Mouse (Mus musculus): ENCODE measurements around the gene Spdef. TPM values are rescaled to one million over a fixed set of nuclear protein-coding genes. Genes with fewer than 3 reads are reported as not detected.

Gene Spdef
- total RNA-seq, 1 experiment: not detected

DNA sequence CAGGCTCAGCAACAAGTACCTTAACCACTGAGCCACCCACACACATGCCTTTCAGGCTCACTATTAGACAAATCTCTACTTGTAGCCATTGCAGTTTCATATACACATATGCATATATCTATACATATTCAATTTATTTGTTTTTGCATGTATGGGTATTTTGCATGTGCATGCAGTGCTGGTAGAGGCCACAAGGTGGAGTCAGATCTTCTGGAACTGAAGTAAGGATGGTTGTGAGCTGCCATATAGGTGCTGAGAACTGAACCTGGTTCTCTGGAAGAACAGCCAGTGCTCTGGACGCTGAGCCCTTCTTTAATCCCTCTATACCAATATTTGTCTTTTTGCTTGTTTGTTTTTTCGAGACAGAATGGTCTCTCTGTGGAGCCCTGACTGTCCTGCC is 35.7 kb upstream of the Spdef start:
- Histone ChIP-seq H3K9me3 (ENCODE audit: control insufficient read depth, insufficient read depth, low read depth, low read length) (no peaks in the 10 kb centered on the region), H3K4me3 (ENCODE audit: insufficient read depth in 1 of 2, low read depth in 1 of 2, low read length in 2 of 2, poor library complexity in 1 of 2, severe bottlenecking in 1 of 2) (no peak overlapping the region)

DNA sequence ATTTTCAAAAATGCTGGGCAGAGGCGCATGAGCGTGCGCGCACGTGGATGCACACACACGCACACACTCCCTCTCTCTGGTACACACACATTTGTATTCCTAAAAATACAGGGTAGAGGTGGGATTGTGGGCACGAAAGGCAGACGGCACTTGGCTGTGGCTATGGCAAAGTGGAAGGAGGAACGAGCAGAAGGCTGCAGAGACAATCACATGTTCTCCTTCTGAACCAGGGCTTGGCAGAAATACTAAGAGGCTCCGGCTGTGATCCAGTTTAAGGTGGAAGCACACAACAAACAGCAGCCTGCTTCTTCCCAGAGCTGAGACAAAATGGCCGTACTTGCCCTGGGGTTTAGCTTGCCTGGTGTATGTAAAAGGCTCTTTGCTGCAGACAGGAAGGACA is 34.1 kb upstream of the Spdef start:
- in situ Hi-C loops (cut with MboI; ENCODE audit: low sequenced_read_pairs in 2 of 2, unreplicated experiment in 2 of 2): no loop called here
- peaks cover 0 to 6% of the 10 kb centered on the region in 2 experiments; a peak in 1 of 4 replicates for H3K4me1 ChIP-seq (ENCODE audit: control insufficient read depth in 2 of 2, insufficient read depth in 2 of 2, low read length in 2 of 2, poor library complexity in 1 of 2)
- no peaks in the 10 kb centered on the region for H3K9me3 ChIP-seq (ENCODE audit: control insufficient read depth, insufficient read depth, low read depth, low read length)
- H3K4me3 ChIP-seq (ENCODE audit: insufficient read depth in 1 of 2, low read depth in 1 of 2, low read length in 2 of 2, poor library complexity in 1 of 2, severe bottlenecking in 1 of 2): no peak overlapping the region
- no peak overlapping the region for H3K27ac ChIP-seq (ENCODE audit: insufficient read depth, low read depth, low read length, poor library complexity, severe bottlenecking)
- H3K36me3 ChIP-seq (ENCODE audit: control insufficient read depth, insufficient read depth, low read length, poor library complexity, severe bottlenecking): peaks cover 33% of the 10 kb centered on the region; the same call in 1 of the 2 replicates
- no peak for DNase-seq (ENCODE audit: low read depth, low spot score)
- no peak overlapping the region for H3K9ac ChIP-seq (ENCODE audit: insufficient read depth, low read depth, low read length, poor library complexity, severe bottlenecking)
- TF ChIP-seq ZNF384 (IDR thresholded peaks at IDR 0.05; ENCODE audit: low read depth, low read length): no peak
- no peak for TF ChIP-seq HCFC1 (IDR thresholded peaks at IDR 0.05; ENCODE audit: borderline replicate concordance, insufficient read depth, low read length)
- TF ChIP-seq MAFK (IDR thresholded peaks at IDR 0.05; ENCODE audit: insufficient read depth, low read depth, low read length): no peak
- TF ChIP-seq CHD2 (IDR thresholded peaks at IDR 0.05; ENCODE audit: low read depth, low read length): no peak
- no peak for TF ChIP-seq ZC3H11A (IDR thresholded peaks at IDR 0.05; ENCODE audit: borderline replicate concordance, low read depth, low read length)

More for the DNA sequence above, 35.7 kb upstream of the Spdef start:
- no peak for TF ChIP-seq HCFC1 (IDR thresholded peaks at IDR 0.05; ENCODE audit: borderline replicate concordance, insufficient read depth, low read length)
- TF ChIP-seq CHD2 (IDR thresholded peaks at IDR 0.05; ENCODE audit: low read depth, low read length): no peak
- TF ChIP-seq ZC3H11A (IDR thresholded peaks at IDR 0.05; ENCODE audit: borderline replicate concordance, low read depth, low read length): no peak
- no peak for TF ChIP-seq MAFK (IDR thresholded peaks at IDR 0.05; ENCODE audit: insufficient read depth, low read depth, low read length)
- no peak for TF ChIP-seq ZNF384 (IDR thresholded peaks at IDR 0.05; ENCODE audit: low read depth, low read length)
- Histone ChIP-seq H3K9ac (ENCODE audit: insufficient read depth, low read depth, low read length, poor library complexity, severe bottlenecking) (no peak overlapping the region), H3K27ac (ENCODE audit: insufficient read depth, low read depth, low read length, poor library complexity, severe bottlenecking) (no peak overlapping the region), H3K4me1 (ENCODE audit: control insufficient read depth in 2 of 2, insufficient read depth in 2 of 2, low read length in 2 of 2, poor library complexity in 1 of 2) (peaks cover 0 to 6% of the 10 kb centered on the region in 2 experiments; a peak in 1 of 4 replicates), H3K36me3 (ENCODE audit: control insufficient read depth, insufficient read depth, low read length, poor library complexity, severe bottlenecking) (peaks cover 36% of the 10 kb centered on the region; the same call in 1 of the 2 replicates)
- in situ Hi-C loops (cut with MboI; ENCODE audit: low sequenced_read_pairs in 2 of 2, unreplicated experiment in 2 of 2): no loop called here
- no peak for DNase-seq (ENCODE audit: low read depth, low spot score)

DNA sequence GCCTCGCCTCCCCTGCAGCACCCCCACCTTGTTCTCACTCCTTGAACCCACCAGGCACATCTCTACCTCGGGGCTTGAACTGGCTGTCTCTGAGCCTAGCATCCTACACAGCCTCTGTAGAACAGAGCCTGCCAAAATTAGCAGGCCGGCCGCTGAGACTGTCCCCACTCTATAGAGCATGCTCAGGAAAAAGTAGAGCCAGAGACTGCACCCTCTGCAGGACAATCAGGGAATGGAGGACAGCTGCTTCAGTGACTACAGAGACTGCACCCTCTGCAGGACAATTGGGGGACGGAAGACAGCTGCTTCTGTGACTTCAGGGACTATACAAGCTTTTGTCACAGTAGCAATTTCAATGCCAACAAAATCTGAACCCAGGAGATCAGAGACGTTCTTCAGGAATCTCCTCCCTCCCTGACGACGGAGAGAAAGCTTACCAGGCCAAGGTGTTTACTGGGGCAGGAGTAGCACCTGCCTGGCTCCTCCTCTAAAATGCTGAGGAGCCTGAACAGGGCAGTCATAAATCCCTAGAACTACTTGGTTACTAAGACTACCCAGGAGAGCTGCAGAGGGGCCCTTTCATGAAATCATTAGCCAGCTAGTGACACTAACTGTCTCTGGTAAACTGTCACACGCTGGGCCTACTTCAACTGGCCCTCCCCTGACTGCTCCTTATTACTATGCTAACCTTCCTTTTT is 33.0 kb upstream of the Spdef start:
- H3K36me3 ChIP-seq (ENCODE audit: control insufficient read depth, insufficient read depth, low read length, poor library complexity, severe bottlenecking): peaks cover 23% of the 10 kb centered on the region; the same call in 1 of the 2 replicates
- 0 out of 2 replicates have a peak overlapping the region, but pooled peaks have one; percentile 17 for H3K9ac ChIP-seq (ENCODE audit: insufficient read depth, low read depth, low read length, poor library complexity, severe bottlenecking)
- no peaks in the 10 kb centered on the region for H3K9me3 ChIP-seq (ENCODE audit: control insufficient read depth, insufficient read depth, low read depth, low read length)
- no peak for TF ChIP-seq CHD2 (IDR thresholded peaks at IDR 0.05; ENCODE audit: low read depth, low read length)
- 0 out of 2 replicates have a peak, but pooled peaks have one; percentile 14 for TF ChIP-seq ZNF384 (IDR thresholded peaks at IDR 0.05; ENCODE audit: low read depth, low read length)
- TF ChIP-seq ZC3H11A (IDR thresholded peaks at IDR 0.05; ENCODE audit: borderline replicate concordance, low read depth, low read length): peak; percentile 33; the same call in 1 of the 2 replicates
- no peak for TF ChIP-seq HCFC1 (IDR thresholded peaks at IDR 0.05; ENCODE audit: borderline replicate concordance, insufficient read depth, low read length)
- TF ChIP-seq MAFK (IDR thresholded peaks at IDR 0.05; ENCODE audit: insufficient read depth, low read depth, low read length): no peak
- DNase-seq (ENCODE audit: low read depth, low spot score): peak; percentile 65
- H3K4me3 ChIP-seq (ENCODE audit: insufficient read depth in 1 of 2, low read depth in 1 of 2, low read length in 2 of 2, poor library complexity in 1 of 2, severe bottlenecking in 1 of 2): no peak overlapping the region
- in situ Hi-C loops (cut with MboI; ENCODE audit: low sequenced_read_pairs in 2 of 2, unreplicated experiment in 2 of 2): no loop called here
- peaks cover 0 to 6% of the 10 kb centered on the region in 2 experiments; a peak in 1 of 4 replicates for H3K4me1 ChIP-seq (ENCODE audit: control insufficient read depth in 2 of 2, insufficient read depth in 2 of 2, low read length in 2 of 2, poor library complexity in 1 of 2)
- H3K27ac ChIP-seq (ENCODE audit: insufficient read depth, low read depth, low read length, poor library complexity, severe bottlenecking): no peak overlapping the region

DNA sequence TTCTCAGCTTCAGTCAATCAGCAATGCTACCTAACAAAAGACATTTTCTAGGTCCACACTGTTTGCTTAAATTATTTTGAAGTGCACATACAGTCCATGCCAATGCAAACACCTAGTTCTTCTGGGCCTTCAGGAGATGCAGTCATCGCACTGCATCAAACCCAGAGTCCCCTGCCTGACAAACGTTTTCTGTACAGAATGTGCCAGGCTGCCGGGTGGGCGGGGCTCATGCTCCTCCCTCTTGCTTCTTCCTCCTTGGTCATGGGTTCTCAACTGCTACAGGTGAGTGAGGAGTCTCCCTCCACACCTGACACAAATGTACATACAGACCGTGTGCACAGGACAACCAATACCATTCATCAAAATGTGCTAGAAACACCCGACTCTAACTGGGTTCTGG is 31.4 kb upstream of the Spdef start:
- Histone ChIP-seq H3K27ac (ENCODE audit: insufficient read depth, low read depth, low read length, poor library complexity, severe bottlenecking) (no peak overlapping the region), H3K9me3 (ENCODE audit: control insufficient read depth, insufficient read depth, low read depth, low read length) (no peaks in the 10 kb centered on the region), H3K9ac (ENCODE audit: insufficient read depth, low read depth, low read length, poor library complexity, severe bottlenecking) (no peak overlapping the region), H3K36me3 (ENCODE audit: control insufficient read depth, insufficient read depth, low read length, poor library complexity, severe bottlenecking) (peaks cover 20% of the 10 kb centered on the region; the same call in 1 of the 2 replicates), H3K4me1 (ENCODE audit: control insufficient read depth in 2 of 2, insufficient read depth in 2 of 2, low read length in 2 of 2, poor library complexity in 1 of 2) (peaks cover 0 to 8% of the 10 kb centered on the region in 2 experiments; a peak in 1 of 4 replicates), H3K4me3 (ENCODE audit: insufficient read depth in 1 of 2, low read depth in 1 of 2, low read length in 2 of 2, poor library complexity in 1 of 2, severe bottlenecking in 1 of 2) (no peak overlapping the region)
- TF ChIP-seq CHD2 (IDR thresholded peaks at IDR 0.05; ENCODE audit: low read depth, low read length): no peak
- TF ChIP-seq MAFK (IDR thresholded peaks at IDR 0.05; ENCODE audit: insufficient read depth, low read depth, low read length): no peak
- no peak for TF ChIP-seq HCFC1 (IDR thresholded peaks at IDR 0.05; ENCODE audit: borderline replicate concordance, insufficient read depth, low read length)
- no peak for TF ChIP-seq ZNF384 (IDR thresholded peaks at IDR 0.05; ENCODE audit: low read depth, low read length)
- no peak for TF ChIP-seq ZC3H11A (IDR thresholded peaks at IDR 0.05; ENCODE audit: borderline replicate concordance, low read depth, low read length)
- in situ Hi-C loops (cut with MboI; ENCODE audit: low sequenced_read_pairs in 2 of 2, unreplicated experiment in 2 of 2): no loop called here
- DNase-seq (ENCODE audit: low read depth, low spot score): no peak

All from ES-E14 (cell line).